Mouse (Mus musculus): ENCODE results near the gene Pik3r2. TPM values are rescaled to one million over a fixed set of nuclear protein-coding genes. Genes with fewer than 3 reads are reported as not detected.

The Pik3r2 gene
- polyA plus RNA-seq, 1 experiment from 2014 or later = 74.6 TPM

DNA sequence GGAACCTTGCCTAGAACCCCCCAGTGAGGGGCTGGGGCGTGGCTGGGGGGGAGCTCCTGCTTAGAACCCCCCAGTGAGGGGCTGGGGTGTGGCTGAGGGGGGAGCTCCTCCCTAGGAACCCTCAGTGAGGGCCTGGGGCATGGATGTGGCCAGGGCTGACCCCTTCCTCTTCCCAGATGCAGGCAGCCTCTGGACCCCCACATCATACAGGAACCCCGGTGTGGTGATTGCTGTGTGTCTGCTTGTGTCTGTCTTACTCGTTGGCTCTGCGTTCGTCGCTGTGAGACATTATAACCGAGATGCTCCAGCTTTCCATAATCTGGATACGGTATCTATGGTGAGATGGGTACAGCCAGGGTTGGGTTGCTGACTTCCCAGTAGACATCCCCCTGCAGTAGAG is 54.9 kb downstream of the Pik3r2 start:
- H3K9me3 ChIP-seq = no peaks in the 10 kb centered on the region

GRCm38 (mm10) chr8:70720739-70721138 is 55.8 kb downstream of the Pik3r2 start:
- Histone ChIP-seq H3K36me3 (no peaks in the 10 kb centered on the region), H3K4me1 (0 out of 2 replicates have a peak, but pooled peaks cover 3% of the 10 kb centered on the region), H3K27me3 (peaks cover 17% of the 10 kb centered on the region), H3K9me3 (no peaks in the 10 kb centered on the region), H3K4me3 (no peak overlapping the region), H3K4me2 (replicated peaks) (no peak overlapping the region), H3K27ac (replicated peaks) (no peak overlapping the region), H3K9ac (replicated peaks) (no peak overlapping the region)
- 5% methylated on average over 3 of the region's 3 CpGs for WGBS
- ATAC-seq (ENCODE audit: low FRiP score, low read depth) = no peak; the same call in 1 of the 2 replicates

More for the DNA sequence above, 54.9 kb downstream of the Pik3r2 start:
- Histone ChIP-seq H3K36me3 (no peaks in the 10 kb centered on the region), H3K27me3 (peaks cover 24% of the 10 kb centered on the region), H3K4me3 (no peak overlapping the region), H3K9ac (replicated peaks) (0 out of 2 replicates have a peak overlapping the region, but pooled peaks have one; percentile 6), H3K4me2 (replicated peaks) (no peak overlapping the region), H3K4me1 (0 out of 2 replicates have a peak, but pooled peaks cover 3% of the 10 kb centered on the region), H3K27ac (replicated peaks) (no peak overlapping the region)
- no peak for ATAC-seq (ENCODE audit: low FRiP score, low read depth)
- 85% methylated on average over 8 of the region's 8 CpGs for WGBS

GRCm38 (mm10) chr8:70719796-70720270 is 56.7 kb downstream of the Pik3r2 start:
- peaks cover 17% of the 10 kb centered on the region for H3K27me3 ChIP-seq
- ATAC-seq (ENCODE audit: low FRiP score, low read depth) = no peak
- no peak overlapping the region for H3K27ac ChIP-seq (replicated peaks)
- H3K4me3 ChIP-seq = no peak overlapping the region
- H3K4me2 ChIP-seq (replicated peaks) = no peak overlapping the region
- H3K4me1 ChIP-seq = 0 out of 2 replicates have a peak, but pooled peaks cover 3% of the 10 kb centered on the region
- H3K36me3 ChIP-seq = no peaks in the 10 kb centered on the region
- H3K9me3 ChIP-seq = no peaks in the 10 kb centered on the region
- 70% methylated on average over 9 of the region's 9 CpGs for WGBS
- no peak overlapping the region for H3K9ac ChIP-seq (replicated peaks)

DNA sequence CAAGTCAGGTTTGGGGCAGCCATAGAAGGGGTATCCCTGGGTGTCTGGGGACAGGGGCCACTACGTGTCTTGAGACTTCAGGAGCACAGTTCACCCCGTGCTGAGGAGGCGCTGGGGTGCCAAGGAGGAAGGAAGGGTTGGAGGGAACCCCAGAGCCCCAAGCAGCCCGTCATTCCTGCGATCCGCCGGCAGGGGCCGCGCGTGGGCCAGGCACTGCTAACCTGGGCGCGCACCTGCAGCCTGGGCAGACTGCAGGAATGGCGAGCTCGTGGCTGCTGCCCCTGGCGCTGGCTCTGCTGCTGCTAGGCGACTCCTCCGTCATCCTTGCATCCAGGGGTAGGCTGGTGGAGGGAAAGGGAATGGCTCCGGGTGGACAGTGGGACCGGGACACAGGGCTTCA is 58.2 kb downstream of the Pik3r2 start, which contains the start of gene Gm3336:
Gene Gm3336 (plus strand): TSS at position 247 of the 400 bp plus-strand sequence.
- no peak within 1 kb of the TSS for H3K4me3 ChIP-seq
- H3K9me3 ChIP-seq = no peaks in the 10 kb centered on the region
- no peaks in the 10 kb centered on the region for H3K36me3 ChIP-seq
- peaks cover 18% of the 10 kb centered on the region for H3K27me3 ChIP-seq
- ATAC-seq (ENCODE audit: low FRiP score, low read depth) = no peak; the same call in 1 of the 2 replicates
- no peak within 1 kb of the TSS for H3K27ac ChIP-seq (replicated peaks)
- no peak within 1 kb of the TSS for H3K4me2 ChIP-seq (replicated peaks)
- 3% methylated on average over 19 of the region's 19 CpGs for WGBS
- 0 out of 2 replicates have a peak, but pooled peaks cover 3% of the 10 kb centered on the region for H3K4me1 ChIP-seq
- no peak within 1 kb of the TSS for H3K9ac ChIP-seq (replicated peaks)

Small RNA genes lying within 50 kb of the gene (microRNA-seq; reads per million reads assigned to microRNA genes)
- not detected for gene Mir7240

Other genes with a start within 250 kb of the Pik3r2 start
- 326 and 332 TPM in 2 replicates for gene Fkbp8, start 249.0 kb downstream of the Pik3r2 start, polyA plus RNA-seq (2016; fragmentation: Nextera tagmentation; extraction: Ambion mirVana)
- 52.1 and 52.7 TPM in 2 replicates for gene Kxd1, start 248.8 kb downstream of the Pik3r2 start, polyA plus RNA-seq (2016; fragmentation: Nextera tagmentation; extraction: Ambion mirVana)
- gene Ell, start 237.3 kb downstream of the Pik3r2 start, polyA plus RNA-seq (2016; fragmentation: Nextera tagmentation; extraction: Ambion mirVana) = 18.7 and 21.6 TPM in 2 replicates
- 107 and 112 TPM in 2 replicates for gene Isyna1, start 182.3 kb downstream of the Pik3r2 start, polyA plus RNA-seq (2016; fragmentation: Nextera tagmentation; extraction: Ambion mirVana)
- gene Ssbp4, start 167.8 kb downstream of the Pik3r2 start, polyA plus RNA-seq (2016; fragmentation: Nextera tagmentation; extraction: Ambion mirVana) = 115 and 118 TPM in 2 replicates
- 1.0 and 1.6 TPM in 2 replicates for gene Lrrc25, start 160.6 kb downstream of the Pik3r2 start, polyA plus RNA-seq (2016; fragmentation: Nextera tagmentation; extraction: Ambion mirVana)
- 0.17 TPM in 1 of 2 replicates, not detected in the other for gene Gdf15, start 144.3 kb downstream of the Pik3r2 start, polyA plus RNA-seq (2016; fragmentation: Nextera tagmentation; extraction: Ambion mirVana)
- 82.7 and 93.7 TPM in 2 replicates for gene Pgpep1, start 116.3 kb downstream of the Pik3r2 start, polyA plus RNA-seq (2016; fragmentation: Nextera tagmentation; extraction: Ambion mirVana)
- gene Lsm4, start 103.5 kb downstream of the Pik3r2 start, polyA plus RNA-seq (2016; fragmentation: Nextera tagmentation; extraction: Ambion mirVana) = 255 and 263 TPM in 2 replicates
- 206 and 213 TPM in 2 replicates for gene Jund, start 77.8 kb downstream of the Pik3r2 start, polyA plus RNA-seq (2016; fragmentation: Nextera tagmentation; extraction: Ambion mirVana)
- 0.04 TPM in 1 of 2 replicates, not detected in the other for gene Iqcn, start 73.3 kb downstream of the Pik3r2 start, polyA plus RNA-seq (2016; fragmentation: Nextera tagmentation; extraction: Ambion mirVana)
- gene Gm3336, start 58.2 kb downstream of the Pik3r2 start, polyA plus RNA-seq (2016; fragmentation: Nextera tagmentation; extraction: Ambion mirVana) = not detected in 2 replicates
- 0.15 and 0.39 TPM in 2 replicates for gene Pde4c, start 53.0 kb downstream of the Pik3r2 start, polyA plus RNA-seq (2016; fragmentation: Nextera tagmentation; extraction: Ambion mirVana)
- 98.9 and 102 TPM in 2 replicates for gene Rab3a, start 22.0 kb downstream of the Pik3r2 start, polyA plus RNA-seq (2016; fragmentation: Nextera tagmentation; extraction: Ambion mirVana)
- gene Mpv17l2, start 15.8 kb downstream of the Pik3r2 start, polyA plus RNA-seq (2016; fragmentation: Nextera tagmentation; extraction: Ambion mirVana) = 35.4 and 37.3 TPM in 2 replicates
- gene Mast3, start 28.3 kb upstream of the Pik3r2 start, polyA plus RNA-seq (2016; fragmentation: Nextera tagmentation; extraction: Ambion mirVana) = 17.1 and 18.0 TPM in 2 replicates
- gene Il12rb1, start 31.7 kb upstream of the Pik3r2 start, polyA plus RNA-seq (2016; fragmentation: Nextera tagmentation; extraction: Ambion mirVana) = 0.08 TPM in 1 of 2 replicates, not detected in the other
- 10.4 and 10.5 TPM in 2 replicates for gene Arrdc2, start 63.0 kb upstream of the Pik3r2 start, polyA plus RNA-seq (2016; fragmentation: Nextera tagmentation; extraction: Ambion mirVana)
- 27.4 TPM in 2 replicates for gene Kcnn1, start 86.5 kb upstream of the Pik3r2 start, polyA plus RNA-seq (2016; fragmentation: Nextera tagmentation; extraction: Ambion mirVana)
- 145 and 152 TPM in 2 replicates for gene Ccdc124, start 97.2 kb upstream of the Pik3r2 start, polyA plus RNA-seq (2016; fragmentation: Nextera tagmentation; extraction: Ambion mirVana)
- gene Slc5a5, start 116.0 kb upstream of the Pik3r2 start, polyA plus RNA-seq (2016; fragmentation: Nextera tagmentation; extraction: Ambion mirVana) = 0.55 and 0.69 TPM in 2 replicates
- 2,550 and 2,750 TPM in 2 replicates for gene Rpl18a, start 120.7 kb upstream of the Pik3r2 start, polyA plus RNA-seq (2016; fragmentation: Nextera tagmentation; extraction: Ambion mirVana)
- gene Map1s, start 129.2 kb upstream of the Pik3r2 start, polyA plus RNA-seq (2016; fragmentation: Nextera tagmentation; extraction: Ambion mirVana) = 58.4 and 61.0 TPM in 2 replicates

All from midbrain, embryonic 12.5 days (tissue).